Mouse (Mus musculus) brain, embryonic 14.5 days (tissue): ENCODE data around the gene Zfp580.
A peak's percentile ranks its signal among the peaks of the same experiment; 100 is the strongest.

Source experiments
- CTCF ChIP-seq: fragments of 200-500 bp; IDR thresholded peaks from 2 replicates; pipeline ENCODE4 v1.5.1; 2012; ENCODE audit warnings: inconsistent platforms, mild to moderate bottlenecking, moderate library complexity, borderline replicate concordance; ENCODE audit not compliant: insufficient read depth, insufficient read length; ENCODE audit errors: extremely low read depth
- POLR2A ChIP-seq: fragments of 200-500 bp; IDR thresholded peaks from 2 replicates; pipeline ENCODE4 v1.6.1; 2012; ENCODE audit warnings: mild to moderate bottlenecking, inconsistent platforms, borderline replicate concordance; ENCODE audit not compliant: poor library complexity, insufficient read depth, insufficient read length, severe bottlenecking; ENCODE audit errors: extremely low read depth

DNA sequence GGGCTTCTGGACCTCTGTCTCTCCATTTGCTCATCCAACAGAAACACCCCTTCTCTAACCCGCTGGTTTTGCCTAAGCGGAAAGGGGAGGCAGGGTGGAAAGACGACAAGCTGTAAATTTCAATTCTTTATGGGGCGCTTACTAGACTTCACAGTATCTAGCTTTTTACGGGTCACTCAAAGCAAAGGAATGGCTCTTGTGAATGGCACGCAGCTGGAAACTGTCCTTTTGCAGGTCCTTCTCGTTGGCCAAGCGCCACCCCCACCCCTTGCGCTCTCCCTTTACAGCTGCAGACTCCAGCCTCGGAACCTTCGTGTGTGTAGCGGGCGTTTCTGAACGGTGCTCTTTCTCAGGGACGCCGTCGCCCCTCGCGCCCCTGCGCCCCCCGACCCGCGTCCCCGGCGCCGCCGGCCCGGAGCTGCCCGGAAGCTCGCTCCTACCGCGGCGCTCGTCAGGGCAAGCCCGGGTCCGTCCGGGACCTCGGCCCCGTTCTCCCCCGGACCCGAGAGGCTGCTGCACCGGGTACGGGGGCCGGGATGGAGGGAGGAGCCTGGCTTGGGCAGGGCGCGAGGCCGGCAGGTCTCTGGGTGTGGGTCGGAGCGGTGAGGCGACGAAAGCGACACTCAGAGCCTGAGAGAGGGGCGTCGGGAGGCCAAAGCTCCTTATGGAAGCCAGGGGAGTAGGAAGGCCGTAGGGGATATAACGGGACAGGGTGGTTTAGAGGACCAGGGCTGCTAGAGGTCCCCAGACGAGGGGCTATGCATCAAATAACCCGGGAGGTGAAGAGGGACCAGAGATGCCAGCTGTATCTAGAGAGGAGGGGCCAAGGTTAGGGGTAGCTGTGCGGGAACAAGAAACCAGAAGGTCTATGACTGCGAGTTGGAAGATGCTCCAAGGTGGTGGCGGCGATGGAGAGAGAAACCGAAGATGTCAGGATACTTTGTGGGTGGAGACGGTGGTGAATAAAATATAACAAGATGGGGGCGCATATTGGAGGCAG, at the start of gene Zfp580:
- no peak for TF ChIP-seq CTCF
- peak; percentile 74; the same call in 1 of the 2 replicates for TF ChIP-seq POLR2A
